Mouse (Mus musculus): ENCODE measurements around the gene Actl6a.

GRCm38 (mm10) chr3:32748384-32748783, 42.3 kb downstream of the Actl6a start:
- TF ChIP-seq CTCF (IDR thresholded peaks at IDR 0.05; ENCODE audit: borderline replicate concordance, insufficient read depth, low read depth, low read length), result no peak
- TF ChIP-seq POLR2A (IDR thresholded peaks at IDR 0.05; ENCODE audit: borderline replicate concordance, insufficient read depth, low read length), result no peak

Data from cerebellum, adult 2 months (tissue).